Mouse (Mus musculus) liver, embryonic 16.5 days (tissue): ENCODE data around the gene Stag1. TPM values are rescaled to one million over a fixed set of nuclear protein-coding genes. Genes with fewer than 3 reads are reported as not detected.

Experiments used
- ATAC-seq: fragments of 200-750 bp; cut with Nextera tagmentation; 2 replicates; pipeline ENCODE4 v1.8.0; 2017; ENCODE audit warnings: low read depth, mild to moderate bottlenecking, moderate number of reproducible peaks, moderate library complexity
- H3K27ac ChIP-seq: fragments of 300-500 bp; sonication (generic); 2 replicates; pipeline ENCODE4 v1.5.1; 2014; ENCODE audit warnings: mild to moderate bottlenecking, low read length
- H3K27me3 ChIP-seq: fragments of 300-500 bp; sonication (generic); 2 replicates; pipeline ENCODE4 v1.6.1; 2014; ENCODE audit warnings: low read depth, low read length, mixed read lengths; ENCODE audit not compliant: control insufficient read depth, insufficient read depth
- H3K36me3 ChIP-seq: fragments of 300-500 bp; sonication (generic); 2 replicates; pipeline ENCODE4 v1.6.1; 2014; ENCODE audit warnings: mild to moderate bottlenecking; ENCODE audit not compliant: control insufficient read depth, insufficient read depth
- H3K4me1 ChIP-seq: fragments of 300-500 bp; sonication (generic); 2 replicates; pipeline ENCODE4 v1.6.1; 2014; ENCODE audit warnings: low read depth, low read length, mixed read lengths; ENCODE audit not compliant: control insufficient read depth
- H3K4me2 ChIP-seq: fragments of 300-500 bp; sonication (generic); 2 replicates; pipeline ENCODE4 v1.6.1; 2014; ENCODE audit warnings: low read depth, low read length, mixed read lengths
- H3K4me3 ChIP-seq: fragments of 300-500 bp; sonication (generic); 2 replicates; pipeline ENCODE4 v1.5.1; 2014; ENCODE audit warnings: low read depth, mild to moderate bottlenecking, low read length
- H3K9ac ChIP-seq: fragments of 300-500 bp; sonication (generic); 2 replicates; pipeline ENCODE4 v1.6.1; 2014; ENCODE audit warnings: low read depth, low read length
- H3K9me3 ChIP-seq: fragments of 300-500 bp; sonication (generic); replicated peaks from 2 replicates; pipeline ENCODE4 v1.6.1; 2016; ENCODE audit warnings: low read length; ENCODE audit not compliant: control insufficient read depth
- WGBS: fragments of 180-500 bp; shearing (Covaris S2); extraction: QIAGEN DNeasy Blood & Tissue Kit; methylation state at CpG from one replicate; pipeline ENCODE4 v1.1.7; 2014; ENCODE audit not compliant: insufficient replicate concordance; 5-methylcytosine and 5-hydroxymethylcytosine counted together
- polyA plus RNA-seq: library from polyadenylated mRNA; unstranded; fragments of >200 nt; fragmentation: Nextera tagmentation; extraction: Ambion mirVana; gene quantifications from 2 replicates; pipeline ENCODE4 v1.2.1, GENCODE M21; 2015

Gene Stag1
- polyA plus RNA-seq, 1 experiment from 2014 or later: 15.1 TPM

DNA sequence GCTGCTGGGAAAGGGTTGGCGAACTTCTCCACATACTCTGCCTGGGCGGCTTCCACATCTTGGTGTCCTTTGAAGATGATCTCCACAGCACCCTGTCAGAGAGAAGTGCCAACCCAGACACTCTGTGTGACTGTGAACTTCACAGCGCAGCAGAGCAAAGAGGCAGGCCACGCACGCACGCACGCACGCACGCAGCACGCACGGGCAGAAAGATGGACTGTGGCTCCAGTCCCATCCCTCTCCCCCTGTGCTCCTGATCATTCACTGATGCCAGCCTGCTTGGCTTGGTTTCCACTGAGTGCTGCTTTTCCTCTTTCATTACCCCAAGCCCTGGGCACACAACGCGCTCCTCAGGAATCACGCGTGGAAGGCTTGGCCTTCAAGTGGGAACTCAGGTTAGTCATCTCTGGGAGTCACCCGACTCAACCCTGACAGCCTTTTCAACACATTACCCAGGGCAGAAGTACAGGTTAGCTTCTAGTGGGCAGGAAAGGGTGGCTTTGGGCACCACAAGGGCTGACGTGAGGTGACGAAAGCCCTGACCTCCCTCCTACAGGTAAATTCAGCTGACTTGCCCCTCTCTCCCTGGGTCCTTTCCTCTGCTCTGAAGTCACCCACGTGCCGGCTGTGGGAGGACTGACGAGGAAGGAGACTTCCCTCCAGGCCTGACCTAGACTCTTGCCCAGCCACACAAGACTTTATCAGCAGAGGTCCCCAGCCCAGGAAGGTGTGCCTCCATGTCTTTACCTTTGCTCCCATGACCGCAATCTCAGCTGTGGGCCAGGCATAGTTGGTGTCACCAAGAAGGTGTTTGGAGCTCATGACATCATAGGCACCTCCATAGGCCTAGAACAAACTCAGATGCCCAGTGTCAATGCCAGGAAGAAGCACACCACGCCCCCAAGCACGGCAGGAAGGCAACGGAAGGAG is 387.0 kb downstream of the Stag1 start:
- no peaks in the 10 kb centered on the region for H3K36me3 ChIP-seq
- ATAC-seq: no peak
- no peaks in the 10 kb centered on the region; the same call in 1 of the 2 replicates for H3K4me1 ChIP-seq
- no peak overlapping the region for H3K4me2 ChIP-seq
- 88% methylated on average over 25 of the region's 25 CpGs for WGBS
- H3K27me3 ChIP-seq: no peaks in the 10 kb centered on the region
- no peak overlapping the region for H3K4me3 ChIP-seq
- no peak overlapping the region for H3K27ac ChIP-seq
- no peaks in the 10 kb centered on the region for H3K9me3 ChIP-seq
- H3K9ac ChIP-seq: no peak overlapping the region

DNA sequence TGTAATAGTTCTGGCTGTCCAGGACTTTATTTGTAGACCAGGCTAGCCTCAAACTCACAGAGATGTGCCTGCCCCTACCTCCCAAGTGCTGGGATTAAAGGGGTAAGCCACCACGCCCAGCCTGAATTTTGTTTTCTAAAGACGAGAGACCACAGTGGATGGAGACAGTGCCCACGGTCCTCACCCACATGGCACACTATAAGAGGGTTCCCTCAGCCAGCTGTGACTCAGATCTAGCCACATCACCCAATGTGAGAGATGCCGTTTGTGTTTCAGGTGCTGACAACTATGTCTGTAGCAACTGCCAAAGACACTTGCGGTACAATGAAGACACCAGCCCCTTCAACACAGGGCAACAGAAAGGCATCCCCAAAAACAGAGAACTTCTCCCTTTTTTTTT is 389.4 kb downstream of the Stag1 start:
- Histone ChIP-seq H3K36me3 (no peaks in the 10 kb centered on the region), H3K4me1 (no peaks in the 10 kb centered on the region; the same call in 1 of the 2 replicates), H3K9ac (no peak overlapping the region), H3K4me3 (no peak overlapping the region), H3K27me3 (no peaks in the 10 kb centered on the region), H3K27ac (no peak overlapping the region), H3K4me2 (no peak overlapping the region), H3K9me3 (no peaks in the 10 kb centered on the region)
- 87% methylated on average over 5 of the region's 5 CpGs for WGBS
- no peak for ATAC-seq

DNA sequence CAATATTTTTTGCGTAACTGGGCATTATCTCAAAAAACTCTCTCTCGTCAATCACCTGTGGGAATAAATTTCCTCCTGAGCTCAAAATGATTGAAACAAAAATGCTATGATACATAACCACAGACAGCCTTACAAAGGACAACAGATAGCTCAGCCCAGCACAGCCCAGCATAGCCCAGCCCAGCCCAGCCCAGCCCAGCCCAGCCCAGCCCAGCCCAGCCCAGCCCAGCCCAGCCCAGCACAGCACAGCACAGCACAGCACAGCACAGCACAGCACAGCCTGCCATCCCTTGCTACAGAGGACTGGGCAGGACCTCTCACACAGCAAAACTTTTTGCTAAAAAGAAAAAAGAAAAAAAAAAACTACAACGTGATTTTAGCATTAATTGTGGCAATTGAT is 390.3 kb downstream of the Stag1 start:
- peak; percentile 60 for ATAC-seq
- Histone ChIP-seq H3K9ac (no peak overlapping the region), H3K4me2 (no peak overlapping the region), H3K27me3 (no peaks in the 10 kb centered on the region), H3K4me3 (no peak overlapping the region), H3K4me1 (no peaks in the 10 kb centered on the region; the same call in 1 of the 2 replicates), H3K9me3 (no peaks in the 10 kb centered on the region), H3K27ac (no peak overlapping the region), H3K36me3 (no peaks in the 10 kb centered on the region)
- 67% methylated on average over 3 of the region's 3 CpGs for WGBS

DNA sequence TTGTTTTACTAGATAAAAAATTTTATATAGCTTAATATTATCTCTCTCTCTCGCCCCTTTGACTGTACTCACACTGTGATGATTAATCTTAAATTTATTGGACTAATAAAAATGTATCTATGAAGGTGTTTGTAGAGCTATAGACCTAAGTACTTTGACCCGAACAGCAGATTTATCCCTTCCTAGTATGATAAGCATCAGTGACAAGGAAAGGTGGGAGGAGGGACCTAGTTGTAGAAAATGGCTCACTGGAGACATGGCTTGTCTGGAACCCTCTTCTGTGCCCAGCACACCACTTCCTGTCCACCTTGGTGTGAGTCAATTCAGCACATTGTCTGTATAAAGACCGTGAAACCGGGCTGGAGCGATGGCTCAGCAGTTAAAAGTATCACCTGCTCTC is 393.0 kb downstream of the Stag1 start:
- Histone ChIP-seq H3K27ac (no peak overlapping the region), H3K9ac (no peak overlapping the region), H3K36me3 (no peaks in the 10 kb centered on the region), H3K4me2 (no peak overlapping the region), H3K4me3 (no peak overlapping the region), H3K27me3 (no peaks in the 10 kb centered on the region), H3K9me3 (no peaks in the 10 kb centered on the region), H3K4me1 (no peaks in the 10 kb centered on the region; the same call in 1 of the 2 replicates)
- ATAC-seq: no peak
- 73% methylated on average over 5 of the region's 5 CpGs for WGBS

DNA sequence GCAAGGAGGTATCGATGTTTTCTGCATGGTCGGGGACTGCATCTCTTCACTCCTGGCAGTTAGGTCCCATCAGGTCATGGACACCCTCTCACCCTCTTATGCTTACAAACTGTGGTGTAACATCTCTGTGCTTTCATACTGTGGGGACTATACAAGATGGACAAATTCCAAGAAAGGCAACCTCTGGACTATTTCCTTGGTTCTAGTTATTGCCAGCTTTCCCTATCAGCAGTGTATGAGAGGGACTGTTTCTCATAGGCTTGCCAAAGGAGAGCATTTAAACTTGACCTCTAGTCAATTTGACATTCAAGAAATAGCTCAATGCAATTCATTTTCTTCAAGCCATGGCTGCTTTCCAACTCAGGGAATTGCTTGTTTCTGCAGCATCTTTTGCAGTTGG is 393.7 kb downstream of the Stag1 start:
- Histone ChIP-seq H3K4me3 (no peak overlapping the region), H3K9ac (no peak overlapping the region), H3K9me3 (no peaks in the 10 kb centered on the region), H3K4me2 (no peak overlapping the region), H3K4me1 (no peaks in the 10 kb centered on the region; the same call in 1 of the 2 replicates), H3K27ac (no peak overlapping the region), H3K27me3 (no peaks in the 10 kb centered on the region), H3K36me3 (no peaks in the 10 kb centered on the region)
- WGBS: 76% methylated on average over 2 of the region's 2 CpGs
- ATAC-seq: no peak

DNA sequence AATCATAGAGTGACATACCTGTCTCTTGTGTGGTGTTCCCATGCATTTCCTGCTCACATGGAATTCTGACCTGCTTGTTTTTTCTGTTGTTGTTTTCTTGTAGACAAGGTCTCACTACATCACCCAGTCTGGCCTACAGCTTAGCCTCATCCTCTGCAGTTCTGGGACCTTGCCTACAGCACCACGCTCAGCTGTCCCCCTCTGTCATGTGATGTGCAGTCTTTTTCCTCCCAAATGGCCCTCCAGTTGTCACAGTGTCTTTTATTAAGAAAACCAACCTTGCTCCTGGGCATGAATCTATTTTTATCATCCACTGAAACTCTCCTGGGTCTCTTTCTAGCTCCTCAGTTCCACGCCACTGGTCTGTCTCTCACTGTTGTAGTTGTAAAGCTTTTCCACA is 394.6 kb downstream of the Stag1 start:
- Histone ChIP-seq H3K27me3 (no peaks in the 10 kb centered on the region), H3K9ac (no peak overlapping the region), H3K27ac (no peak overlapping the region), H3K4me1 (no peaks in the 10 kb centered on the region; the same call in 1 of the 2 replicates), H3K36me3 (no peaks in the 10 kb centered on the region), H3K9me3 (no peaks in the 10 kb centered on the region), H3K4me3 (no peak overlapping the region), H3K4me2 (no peak overlapping the region)
- ATAC-seq: no peak
- WGBS: 82% methylated on average over 2 of the region's 2 CpGs

DNA sequence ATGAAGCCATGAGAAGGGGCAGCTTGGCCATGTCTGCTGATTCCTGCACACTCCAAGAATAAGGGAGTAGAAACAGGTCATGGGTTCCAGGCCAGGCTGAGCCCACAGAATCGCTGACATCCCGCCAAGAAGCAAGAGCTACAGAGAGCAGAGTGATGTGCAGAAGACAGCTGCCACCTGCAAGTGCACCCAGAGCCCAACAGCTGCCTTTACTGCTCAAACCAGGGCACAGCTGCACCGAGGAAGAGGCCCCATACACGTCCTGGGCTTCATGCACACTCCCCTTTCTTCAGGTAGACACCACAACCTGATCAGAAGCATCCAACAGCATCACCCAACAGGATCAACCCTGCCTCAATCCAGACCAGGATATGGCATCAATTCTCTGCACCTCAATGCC is 396.3 kb downstream of the Stag1 start:
- no peaks in the 10 kb centered on the region for H3K36me3 ChIP-seq
- no peak overlapping the region for H3K27ac ChIP-seq
- H3K27me3 ChIP-seq: no peaks in the 10 kb centered on the region
- H3K4me2 ChIP-seq: no peak overlapping the region
- no peak for ATAC-seq
- H3K4me3 ChIP-seq: no peak overlapping the region
- 78% methylated on average over 4 of the region's 4 CpGs for WGBS
- H3K9me3 ChIP-seq: no peaks in the 10 kb centered on the region
- H3K9ac ChIP-seq: no peak overlapping the region
- H3K4me1 ChIP-seq: no peaks in the 10 kb centered on the region; the same call in 1 of the 2 replicates

DNA sequence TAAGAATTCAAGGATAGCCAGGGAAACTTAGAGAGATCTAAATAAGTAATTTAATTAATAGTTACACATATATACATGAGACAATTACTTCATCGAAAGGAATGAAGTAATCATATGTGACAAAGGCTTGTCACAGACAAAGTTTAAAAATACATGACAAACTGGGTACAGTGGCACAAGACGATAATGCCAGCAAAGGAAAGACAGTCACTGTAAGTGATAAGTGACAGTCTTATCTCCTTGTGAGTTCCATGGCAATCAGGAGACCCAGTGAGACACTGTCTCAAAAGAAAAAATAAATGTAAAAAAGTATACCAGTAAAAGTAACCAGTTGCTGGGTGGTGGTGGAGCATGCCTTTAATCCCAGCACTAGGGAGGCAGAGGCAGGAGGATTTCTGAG is 399.5 kb downstream of the Stag1 start:
- no peaks in the 10 kb centered on the region for H3K9me3 ChIP-seq
- H3K27ac ChIP-seq: no peak overlapping the region
- no peak overlapping the region for H3K9ac ChIP-seq
- H3K4me2 ChIP-seq: no peak overlapping the region
- H3K4me1 ChIP-seq: no peaks in the 10 kb centered on the region; the same call in 1 of the 2 replicates
- ATAC-seq: peak; percentile 62
- no peaks in the 10 kb centered on the region for H3K36me3 ChIP-seq
- H3K4me3 ChIP-seq: no peak overlapping the region
- no peaks in the 10 kb centered on the region for H3K27me3 ChIP-seq
- WGBS: 30% methylated on average over 2 of the region's 2 CpGs

DNA sequence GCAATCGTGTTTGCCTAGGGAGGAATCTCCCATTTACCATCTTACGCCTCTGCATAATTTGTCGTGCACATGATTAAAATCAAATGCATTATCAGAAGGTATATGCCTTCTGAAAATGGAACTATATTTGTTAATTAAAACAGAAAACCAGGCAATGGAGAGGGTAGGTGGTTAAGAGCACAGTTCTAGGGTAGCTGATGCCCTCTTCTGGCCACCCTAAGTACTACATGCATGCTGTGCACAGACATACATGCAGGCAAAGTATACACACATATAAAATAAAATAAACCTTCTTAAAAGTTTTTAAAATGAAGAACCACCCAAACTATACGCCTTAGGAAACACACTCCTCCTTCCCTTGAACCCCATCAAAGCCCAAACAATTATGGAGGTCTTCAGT is 404.5 kb downstream of the Stag1 start:
- no peak overlapping the region for H3K4me3 ChIP-seq
- no peaks in the 10 kb centered on the region; the same call in 1 of the 2 replicates for H3K9me3 ChIP-seq
- no peaks in the 10 kb centered on the region for H3K27me3 ChIP-seq
- no peak overlapping the region for H3K27ac ChIP-seq
- WGBS: 81% methylated on average over 4 of the region's 4 CpGs
- H3K9ac ChIP-seq: no peak overlapping the region
- ATAC-seq: no peak
- H3K4me1 ChIP-seq: no peaks in the 10 kb centered on the region
- no peak overlapping the region for H3K4me2 ChIP-seq
- H3K36me3 ChIP-seq: no peaks in the 10 kb centered on the region; the same call in 1 of the 2 replicates
